Mouse (Mus musculus): ENCODE measurements at regions not wholly inside any gene's neighbourhood (a gene's known extent, or its start where the extent isn't known, plus 50 kb on each side); places are given as distances from the start of the nearest gene placed in this dataset.

GRCm38 (mm10) chr4:53327382-53328165 is 112.6 kb upstream of the Slc44a1 start:
- peaks cover 2% of the 10 kb centered on the region; the same call in 1 of the 2 replicates for H3K4me1 ChIP-seq (ENCODE audit: control insufficient read depth, insufficient read depth, low read length)
- 68% methylated on average over 7 of the region's 7 CpGs for WGBS
- TF ChIP-seq POLR2A (IDR thresholded peaks at IDR 0.05; ENCODE audit: insufficient read depth, low read depth, low read length) (no peak), CTCF (IDR thresholded peaks at IDR 0.05; ENCODE audit: insufficient read depth, low read depth, low read length) (no peak)

GRCm38 (mm10) chr4:53323838-53324237 is 116.4 kb upstream of the Slc44a1 start:
- H3K4me1 ChIP-seq (ENCODE audit: control insufficient read depth, insufficient read depth, low read length) = peaks cover 2% of the 10 kb centered on the region; the same call in 1 of the 2 replicates
- H3K4me3 ChIP-seq (ENCODE audit: insufficient read depth, low read depth, low read length) = no peak overlapping the region
- H3K27ac ChIP-seq (ENCODE audit: insufficient read depth, low read depth, low read length) = no peak overlapping the region
- TF ChIP-seq CTCF (IDR thresholded peaks at IDR 0.05; ENCODE audit: insufficient read depth, low read depth, low read length) = no peak
- TF ChIP-seq POLR2A (IDR thresholded peaks at IDR 0.05; ENCODE audit: insufficient read depth, low read depth, low read length) = no peak
- WGBS = 90% methylated on average over 4 of the region's 4 CpGs

More at GRCm38 (mm10) chr4:53327382-53328165, 112.6 kb upstream of the Slc44a1 start:
- H3K27ac ChIP-seq (ENCODE audit: insufficient read depth, low read depth, low read length) = no peak overlapping the region
- H3K4me3 ChIP-seq (ENCODE audit: insufficient read depth, low read depth, low read length) = no peak overlapping the region

GRCm38 (mm10) chr4:53323195-53323594 is 117.0 kb upstream of the Slc44a1 start:
- 81% methylated on average over 3 of the region's 3 CpGs for WGBS
- peaks cover 2% of the 10 kb centered on the region; the same call in 1 of the 2 replicates for H3K4me1 ChIP-seq (ENCODE audit: control insufficient read depth, insufficient read depth, low read length)
- no peak overlapping the region for H3K27ac ChIP-seq (ENCODE audit: insufficient read depth, low read depth, low read length)
- TF ChIP-seq CTCF (IDR thresholded peaks at IDR 0.05; ENCODE audit: insufficient read depth, low read depth, low read length) = no peak
- no peak for TF ChIP-seq POLR2A (IDR thresholded peaks at IDR 0.05; ENCODE audit: insufficient read depth, low read depth, low read length)
- no peak overlapping the region for H3K4me3 ChIP-seq (ENCODE audit: insufficient read depth, low read depth, low read length)

GRCm38 (mm10) chr4:53322484-53322883 is 117.7 kb upstream of the Slc44a1 start:
- TF ChIP-seq POLR2A (IDR thresholded peaks at IDR 0.05; ENCODE audit: insufficient read depth, low read depth, low read length) (no peak), CTCF (IDR thresholded peaks at IDR 0.05; ENCODE audit: insufficient read depth, low read depth, low read length) (no peak)
- WGBS = 48% methylated on average over 5 of the region's 5 CpGs
- Histone ChIP-seq H3K4me3 (ENCODE audit: insufficient read depth, low read depth, low read length) (no peak overlapping the region), H3K27ac (ENCODE audit: insufficient read depth, low read depth, low read length) (no peak overlapping the region), H3K4me1 (ENCODE audit: control insufficient read depth, insufficient read depth, low read length) (peaks cover 3% of the 10 kb centered on the region; the same call in 1 of the 2 replicates)

GRCm38 (mm10) chr4:53320735-53321449 is 119.3 kb upstream of the Slc44a1 start:
- 73% methylated on average over 6 of the region's 6 CpGs for WGBS
- Histone ChIP-seq H3K27ac (ENCODE audit: insufficient read depth, low read depth, low read length) (no peak overlapping the region), H3K4me3 (ENCODE audit: insufficient read depth, low read depth, low read length) (no peak overlapping the region), H3K4me1 (ENCODE audit: control insufficient read depth, insufficient read depth, low read length) (peaks cover 4% of the 10 kb centered on the region; the same call in 1 of the 2 replicates)
- TF ChIP-seq POLR2A (IDR thresholded peaks at IDR 0.05; ENCODE audit: insufficient read depth, low read depth, low read length) (no peak), CTCF (IDR thresholded peaks at IDR 0.05; ENCODE audit: insufficient read depth, low read depth, low read length) (no peak)

- H3K4me1 ChIP-seq (ENCODE audit: control insufficient read depth, insufficient read depth, low read length) = peaks cover 9% of the 10 kb centered on the region; the same call in 1 of the 2 replicates
- TF ChIP-seq CTCF (IDR thresholded peaks at IDR 0.05; ENCODE audit: insufficient read depth, low read depth, low read length) = no peak
- TF ChIP-seq POLR2A (IDR thresholded peaks at IDR 0.05; ENCODE audit: insufficient read depth, low read depth, low read length) = no peak
- WGBS = 90% methylated on average over 4 of the region's 4 CpGs
- H3K27ac ChIP-seq (ENCODE audit: insufficient read depth, low read depth, low read length) = no peak overlapping the region
- no peak overlapping the region for H3K4me3 ChIP-seq (ENCODE audit: insufficient read depth, low read depth, low read length)
Measured at GRCm38 (mm10) chr4:53319051-53319450, 121.2 kb upstream of the Slc44a1 start.

- Histone ChIP-seq H3K27ac (ENCODE audit: insufficient read depth, low read depth, low read length) (no peak overlapping the region), H3K4me1 (ENCODE audit: control insufficient read depth, insufficient read depth, low read length) (peaks cover 9% of the 10 kb centered on the region; the same call in 1 of the 2 replicates), H3K4me3 (ENCODE audit: insufficient read depth, low read depth, low read length) (no peak overlapping the region)
- 83% methylated on average over 6 of the region's 6 CpGs for WGBS
- no peak for TF ChIP-seq POLR2A (IDR thresholded peaks at IDR 0.05; ENCODE audit: insufficient read depth, low read depth, low read length)
- no peak for TF ChIP-seq CTCF (IDR thresholded peaks at IDR 0.05; ENCODE audit: insufficient read depth, low read depth, low read length)
Measured at GRCm38 (mm10) chr4:53318181-53318580, 122.0 kb upstream of the Slc44a1 start.

- WGBS = 68% methylated on average over 7 of the region's 7 CpGs
- Histone ChIP-seq H3K4me1 (ENCODE audit: control insufficient read depth, insufficient read depth, low read length) (peaks cover 9% of the 10 kb centered on the region; the same call in 1 of the 2 replicates), H3K27ac (ENCODE audit: insufficient read depth, low read depth, low read length) (no peak overlapping the region), H3K4me3 (ENCODE audit: insufficient read depth, low read depth, low read length) (no peak overlapping the region)
- TF ChIP-seq CTCF (IDR thresholded peaks at IDR 0.05; ENCODE audit: insufficient read depth, low read depth, low read length) (no peak), POLR2A (IDR thresholded peaks at IDR 0.05; ENCODE audit: insufficient read depth, low read depth, low read length) (no peak)
Measured at GRCm38 (mm10) chr4:53317453-53317824, 122.8 kb upstream of the Slc44a1 start.

All from olfactory bulb, adult 2 months (tissue).